20 mouse cellular contexts compared by ENCODE assay signal in the genomic region with DNA sequence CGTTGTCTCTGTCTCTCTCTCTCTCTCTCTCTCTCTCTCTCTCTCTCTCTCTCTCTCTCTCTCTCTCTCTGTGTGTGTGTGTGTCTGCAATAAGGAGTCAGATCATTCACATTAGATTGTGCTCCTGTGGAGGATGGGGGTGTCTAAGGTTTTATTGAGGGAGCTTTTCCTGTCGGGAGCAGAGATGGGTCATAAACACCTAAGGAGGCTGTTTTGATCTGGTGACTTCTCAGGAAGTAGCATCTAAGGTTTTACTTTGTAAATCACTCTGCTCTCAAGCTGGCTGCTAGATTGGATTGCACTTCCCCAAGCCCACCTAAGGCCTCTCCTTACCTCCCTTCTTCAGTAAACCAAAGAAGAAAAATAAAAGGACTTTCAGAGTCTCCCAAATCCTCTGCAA. TPM values are rescaled to one million over a fixed set of nuclear protein-coding genes. Genes with fewer than 3 reads are reported as not detected.
DNase-seq lines count a peak whose midpoint lies in the region; ATAC-seq lines count a peak whose summit lies in the region.
"Had no signal": no experiment of that assay in that cellular context is flagged by ENCODE, and none has a peak within 500 bp of the region (broad histone marks: within the 10 kb centered on the region; RNA-seq: fewer than 3 reads in every experiment).

No protein-coding gene starts in this region.

- H3K36me3 ChIP-seq in kidney, embryonic 14.5 days (ENCODE audit: control insufficient read depth, insufficient read depth, low read length): no peaks in the 10 kb centered on the region
- no peaks in the 10 kb centered on the region for H3K36me3 ChIP-seq in neural tube, embryonic 11.5 days (ENCODE audit: control insufficient read depth, insufficient read depth, low read length)
- no peaks in the 10 kb centered on the region for H3K36me3 ChIP-seq in neural tube, embryonic 15.5 days
- no peaks in the 10 kb centered on the region for H3K36me3 ChIP-seq in forebrain, embryonic 14.5 days (ENCODE audit: control insufficient read depth, insufficient read depth, low read length)
- H3K36me3 ChIP-seq: embryonic facial prominence, embryonic 13.5 days; forebrain, embryonic 12.5 days; heart, embryonic 12.5 days had no signal

- 9% methylated on average over 2 of the region's 2 CpGs for WGBS in kidney, embryonic 14.5 days
- WGBS in neural tube, embryonic 11.5 days: 2% methylated on average over 2 of the region's 2 CpGs
- WGBS in neural tube, embryonic 15.5 days: 10% methylated on average over 2 of the region's 2 CpGs
- WGBS in forebrain, embryonic 14.5 days: 2% methylated on average over 2 of the region's 2 CpGs

- peaks cover 3% of the 10 kb centered on the region; the same call in 1 of the 2 replicates for H3K27me3 ChIP-seq in kidney, embryonic 14.5 days (ENCODE audit: control insufficient read depth, insufficient read depth, low read length)
- no peaks in the 10 kb centered on the region for H3K27me3 ChIP-seq in neural tube, embryonic 11.5 days (ENCODE audit: control insufficient read depth, insufficient read depth, low read length)
- H3K27me3 ChIP-seq in neural tube, embryonic 15.5 days (replicated peaks): no peaks in the 10 kb centered on the region
- H3K27me3 ChIP-seq in forebrain, embryonic 14.5 days (replicated peaks; ENCODE audit: control insufficient read depth, insufficient read depth, low read length): peaks cover 99% of the 10 kb centered on the region

- H3K27ac ChIP-seq in kidney, embryonic 14.5 days (ENCODE audit: low read depth, low read length): 0 out of 2 replicates have a peak overlapping the region, but pooled peaks have one; percentile 3
- peak overlapping the region; percentile 30; the same call in 1 of the 2 replicates for H3K27ac ChIP-seq in neural tube, embryonic 11.5 days (ENCODE audit: low read depth, low read length)
- H3K27ac ChIP-seq in neural tube, embryonic 15.5 days (replicated peaks): no peak overlapping the region
- no peak overlapping the region for H3K27ac ChIP-seq in forebrain, embryonic 14.5 days (ENCODE audit: low read depth, low read length)
- H3K27ac ChIP-seq: embryonic facial prominence, embryonic 13.5 days; forebrain, embryonic 12.5 days; gastrocnemius, adult 2 months had no signal

- H3K4me3 ChIP-seq in kidney, embryonic 14.5 days (ENCODE audit: low read length): no peak overlapping the region
- peak overlapping the region; percentile 61 for H3K4me3 ChIP-seq in neural tube, embryonic 11.5 days (ENCODE audit: low read depth, low read length)
- no peak overlapping the region for H3K4me3 ChIP-seq in neural tube, embryonic 15.5 days (replicated peaks)
- H3K4me3 ChIP-seq in forebrain, embryonic 14.5 days (ENCODE audit: low read depth, low read length): no peak overlapping the region
- H3K4me3 ChIP-seq: embryonic facial prominence, embryonic 13.5 days; forebrain, embryonic 12.5 days; gastrocnemius, adult 2 months; heart, embryonic 12.5 days had no signal

- H3K9me3 ChIP-seq in kidney, embryonic 14.5 days (ENCODE audit: control insufficient read depth, low read length): no peaks in the 10 kb centered on the region
- H3K9me3 ChIP-seq in neural tube, embryonic 11.5 days (ENCODE audit: control insufficient read depth, low read length): no peaks in the 10 kb centered on the region
- no peaks in the 10 kb centered on the region for H3K9me3 ChIP-seq in neural tube, embryonic 15.5 days (replicated peaks)
- H3K9me3 ChIP-seq in forebrain, embryonic 14.5 days (replicated peaks; ENCODE audit: control insufficient read depth, low read length): no peaks in the 10 kb centered on the region
- H3K9me3 ChIP-seq: embryonic facial prominence, embryonic 13.5 days; forebrain, embryonic 12.5 days; G1E; heart, embryonic 12.5 days had no signal

- no peak overlapping the region for H3K9ac ChIP-seq in kidney, embryonic 14.5 days (ENCODE audit: low read depth, low read length)
- H3K9ac ChIP-seq in neural tube, embryonic 11.5 days (ENCODE audit: low read length): peak overlapping the region; percentile 99
- no peak overlapping the region for H3K9ac ChIP-seq in neural tube, embryonic 15.5 days (replicated peaks)
- no peak overlapping the region for H3K9ac ChIP-seq in forebrain, embryonic 14.5 days (ENCODE audit: low read length)
- H3K9ac ChIP-seq: embryonic facial prominence, embryonic 13.5 days; forebrain, embryonic 12.5 days; heart, embryonic 12.5 days had no signal

- peak; percentile 11 for DNase-seq in embryo, embryonic 10 days (ENCODE audit: low spot score)
- no peak for DNase-seq in embryo, embryonic 9.5 days (ENCODE audit: extremely low spot score)
- no peak for DNase-seq in kidney, adult 8-10 months
- peak; percentile 15 for DNase-seq in neural tube, embryonic 11.5 days (ENCODE audit: low spot score)
- DNase-seq in forebrain, embryonic 14.5 days (ENCODE audit: low spot score): no peak
- DNase-seq: adrenal gland, adult 8-10 months; adrenal gland, postnatal 36 days; B cell, adult 2 months; cerebellum, adult 2 months; cerebellum, postnatal 14 days; gastrocnemius, adult 2 months; gastrocnemius, postnatal 25 days had no signal

- peak; percentile 56; the same call in 1 of the 2 replicates for ATAC-seq in kidney, embryonic 14.5 days (ENCODE audit: low FRiP score, low TSS enrichment)
- no peak for ATAC-seq in neural tube, embryonic 11.5 days (ENCODE audit: insufficient read depth, low FRiP score, low TSS enrichment)
- ATAC-seq in neural tube, embryonic 15.5 days (ENCODE audit: low FRiP score): no peak
- no peak for ATAC-seq in forebrain, embryonic 14.5 days
- ATAC-seq: CD4-positive, CD25-positive, alpha-beta regulatory T cell, adult 4 months had no signal

- H3K4me1 ChIP-seq in kidney, embryonic 14.5 days (ENCODE audit: control insufficient read depth, insufficient read depth, low read length): peaks cover 67% of the 10 kb centered on the region
- H3K4me1 ChIP-seq in neural tube, embryonic 11.5 days (ENCODE audit: control insufficient read depth, insufficient read depth, low read length): peaks cover 51% of the 10 kb centered on the region
- H3K4me1 ChIP-seq in neural tube, embryonic 15.5 days: peaks cover 69% of the 10 kb centered on the region
- no peaks in the 10 kb centered on the region for H3K4me1 ChIP-seq in forebrain, embryonic 14.5 days (ENCODE audit: control insufficient read depth, insufficient read depth, low read length)
- H3K4me1 ChIP-seq: embryonic facial prominence, embryonic 13.5 days; forebrain, embryonic 12.5 days; heart, embryonic 12.5 days had no signal

- H3K4me2 ChIP-seq in kidney, embryonic 14.5 days (replicated peaks; ENCODE audit: low read depth, low read length): no peak overlapping the region
- peak overlapping the region; percentile 99 for H3K4me2 ChIP-seq in neural tube, embryonic 11.5 days (ENCODE audit: low read depth)
- no peak overlapping the region for H3K4me2 ChIP-seq in neural tube, embryonic 15.5 days
- no peak overlapping the region for H3K4me2 ChIP-seq in forebrain, embryonic 14.5 days (ENCODE audit: low read length)
- H3K4me2 ChIP-seq: embryonic facial prominence, embryonic 13.5 days; forebrain, embryonic 12.5 days; heart, embryonic 12.5 days had no signal

RNA-seq across cellular contexts. Expression of gene Hoxc4, which starts 5.4 kb away (rescaled TPM):
- 7.4 and 8.6 TPM in 2 replicates for polyA plus RNA-seq in kidney, embryonic 14.5 days (2014; fragmentation: Nextera tagmentation; extraction: Ambion mirVana)
- 62.6 and 67.3 TPM in 2 replicates for polyA plus RNA-seq in neural tube, embryonic 11.5 days (2014; fragmentation: Nextera tagmentation; extraction: Ambion mirVana)
- polyA plus RNA-seq in neural tube, embryonic 15.5 days (2015; fragmentation: Nextera tagmentation; extraction: Ambion mirVana): 26.7 and 48.6 TPM in 2 replicates
- not detected in 2 replicates for polyA plus RNA-seq in forebrain, embryonic 14.5 days (2014; fragmentation: Nextera tagmentation; extraction: Ambion mirVana)
- polyA plus RNA-seq: CD4-positive, CD25-positive, alpha-beta regulatory T cell, adult 4 months; forebrain, embryonic 12.5 days had no signal

RNA-seq across cellular contexts. Expression of gene Hoxc6, which starts 26.1 kb away (rescaled TPM):
- polyA plus RNA-seq in kidney, embryonic 14.5 days (2014; fragmentation: Nextera tagmentation; extraction: Ambion mirVana): 12.3 and 16.1 TPM in 2 replicates
- polyA plus RNA-seq in neural tube, embryonic 11.5 days (2014; fragmentation: Nextera tagmentation; extraction: Ambion mirVana): 95.9 and 96.4 TPM in 2 replicates
- 23.4 and 35.1 TPM in 2 replicates for polyA plus RNA-seq in neural tube, embryonic 15.5 days (2015; fragmentation: Nextera tagmentation; extraction: Ambion mirVana)
- polyA plus RNA-seq in forebrain, embryonic 14.5 days (2014; fragmentation: Nextera tagmentation; extraction: Ambion mirVana): not detected in 2 replicates
- polyA plus RNA-seq: CD4-positive, CD25-positive, alpha-beta regulatory T cell, adult 4 months; embryonic facial prominence, embryonic 13.5 days; forebrain, embryonic 12.5 days had no signal

RNA-seq across cellular contexts. Expression of gene Hoxc8, which starts 33.7 kb away (rescaled TPM):
- polyA plus RNA-seq in kidney, embryonic 14.5 days (2014; fragmentation: Nextera tagmentation; extraction: Ambion mirVana): 12.6 and 13.8 TPM in 2 replicates
- polyA plus RNA-seq in neural tube, embryonic 11.5 days (2014; fragmentation: Nextera tagmentation; extraction: Ambion mirVana): 63.7 and 67.1 TPM in 2 replicates
- polyA plus RNA-seq in neural tube, embryonic 15.5 days (2015; fragmentation: Nextera tagmentation; extraction: Ambion mirVana): 56.5 and 108 TPM in 2 replicates
- not detected in 2 replicates for polyA plus RNA-seq in forebrain, embryonic 14.5 days (2014; fragmentation: Nextera tagmentation; extraction: Ambion mirVana)
- polyA plus RNA-seq: cerebellum, adult 2 months; embryonic facial prominence, embryonic 13.5 days; forebrain, embryonic 12.5 days; heart, embryonic 16.5 days had no signal

RNA-seq across cellular contexts. Expression of gene Hoxc9, which starts 47.9 kb away (rescaled TPM):
- polyA plus RNA-seq in kidney, embryonic 14.5 days (2014; fragmentation: Nextera tagmentation; extraction: Ambion mirVana): 10.3 and 10.7 TPM in 2 replicates
- polyA plus RNA-seq in neural tube, embryonic 11.5 days (2014; fragmentation: Nextera tagmentation; extraction: Ambion mirVana): 36.1 and 40.0 TPM in 2 replicates
- 19.7 and 30.9 TPM in 2 replicates for polyA plus RNA-seq in neural tube, embryonic 15.5 days (2015; fragmentation: Nextera tagmentation; extraction: Ambion mirVana)
- polyA plus RNA-seq in forebrain, embryonic 14.5 days (2014; fragmentation: Nextera tagmentation; extraction: Ambion mirVana): not detected in 2 replicates
- polyA plus RNA-seq: CD4-positive, CD25-positive, alpha-beta regulatory T cell, adult 4 months; cerebellum, adult 2 months; embryonic facial prominence, embryonic 13.5 days; forebrain, embryonic 12.5 days; heart, embryonic 12.5 days; heart, embryonic 16.5 days had no signal

RNA-seq across cellular contexts. Expression of gene Hoxc5, which starts 56.9 kb away (rescaled TPM):
- 5.1 and 5.8 TPM in 2 replicates for polyA plus RNA-seq in kidney, embryonic 14.5 days (2014; fragmentation: Nextera tagmentation; extraction: Ambion mirVana)
- 36.3 and 37.3 TPM in 2 replicates for polyA plus RNA-seq in neural tube, embryonic 11.5 days (2014; fragmentation: Nextera tagmentation; extraction: Ambion mirVana)
- polyA plus RNA-seq in neural tube, embryonic 15.5 days (2015; fragmentation: Nextera tagmentation; extraction: Ambion mirVana): 14.6 and 20.7 TPM in 2 replicates
- polyA plus RNA-seq in forebrain, embryonic 14.5 days (2014; fragmentation: Nextera tagmentation; extraction: Ambion mirVana): not detected in 2 replicates
- polyA plus RNA-seq: CD4-positive, CD25-positive, alpha-beta regulatory T cell, adult 4 months; forebrain, embryonic 12.5 days had no signal

Comparison
In these comparisons a context has a peak if more than half of its experiments do, and no peak if none do; other contexts are left out.
1. DNase-seq: peak in embryo, embryonic 10 days (single experiment) and neural tube, embryonic 11.5 days (single experiment); none in embryo, embryonic 9.5 days (single experiment), kidney, adult 8-10 months (0 of 2) and forebrain, embryonic 14.5 days (single experiment).
2. H3K27ac ChIP-seq: peak in kidney, embryonic 14.5 days (single experiment) and neural tube, embryonic 11.5 days (single experiment); none in neural tube, embryonic 15.5 days (single experiment) and forebrain, embryonic 14.5 days (single experiment).
3. RNA of gene Hoxc6, which starts 26.1 kb away (polyA plus RNA-seq): 95.9 to 96.4 TPM in neural tube, embryonic 11.5 days, 23.4 to 35.1 TPM in neural tube, embryonic 15.5 days and 12.3 to 16.1 TPM in kidney, embryonic 14.5 days; not detected in forebrain, embryonic 14.5 days; every median in the first group is over 10 times any median in the second.
4. RNA of gene Hoxc8, which starts 33.7 kb away (polyA plus RNA-seq): 56.5 to 108 TPM in neural tube, embryonic 15.5 days, 63.7 to 67.1 TPM in neural tube, embryonic 11.5 days and 12.6 to 13.8 TPM in kidney, embryonic 14.5 days; not detected in forebrain, embryonic 14.5 days; every median in the first group is over 10 times any median in the second.